Mouse (Mus musculus) embryo, embryonic 11.5 days (tissue): Measurements from ENCODE around the gene Hint1.
"Not testable (repeated sequence)": the region's sequence is repeated elsewhere in the genome, so short reads cannot be mapped to it uniquely, and the experiment has no call there.

ENCODE experiments used
- DNase-seq: peaks from one replicate; pipeline ENCODE4 v3.0.0-alpha.2; 2012; ENCODE audit warnings: low read depth, low spot score

Hint1 gene

GRCm38 (mm10) chr11:54866119-54867048, at the start of gene Hint1:
TSS of gene Hint1 (plus strand) at chr11:54866383.
- DNase-seq: peak; percentile 86

DNA sequence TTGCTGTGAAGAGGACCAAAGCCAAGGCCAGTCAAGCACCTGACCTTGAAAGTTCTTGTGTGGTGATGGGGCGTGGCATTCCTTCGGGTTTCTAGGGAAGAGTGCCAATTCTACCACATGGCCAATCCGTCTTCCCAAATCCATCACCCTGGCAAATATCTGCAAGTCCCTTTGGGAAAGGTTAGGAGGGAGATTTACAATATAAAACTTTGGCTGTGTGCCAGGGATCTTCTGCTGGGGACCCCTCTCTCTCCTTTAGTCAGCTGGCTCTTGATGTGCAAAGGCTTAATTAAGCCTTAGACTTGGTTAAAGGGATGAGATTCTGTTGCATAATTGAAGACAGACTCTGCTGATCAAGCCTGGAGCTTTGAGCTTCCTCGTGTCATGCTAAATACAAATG, 48.7 kb upstream of the Hint1 start:
- DNase-seq: no peak

- no peak for DNase-seq
These were observed 46.7 kb upstream of the Hint1 start for GRCm38 (mm10) chr11:54819489-54819888.

- DNase-seq: no peak
These were observed 42.7 kb upstream of the Hint1 start for GRCm38 (mm10) chr11:54823467-54823866.

GRCm38 (mm10) chr11:54825774-54826173, 40.4 kb upstream of the Hint1 start:
- no peak for DNase-seq

- no peak for DNase-seq
These were observed 39.4 kb upstream of the Hint1 start for GRCm38 (mm10) chr11:54826819-54827218.

DNA sequence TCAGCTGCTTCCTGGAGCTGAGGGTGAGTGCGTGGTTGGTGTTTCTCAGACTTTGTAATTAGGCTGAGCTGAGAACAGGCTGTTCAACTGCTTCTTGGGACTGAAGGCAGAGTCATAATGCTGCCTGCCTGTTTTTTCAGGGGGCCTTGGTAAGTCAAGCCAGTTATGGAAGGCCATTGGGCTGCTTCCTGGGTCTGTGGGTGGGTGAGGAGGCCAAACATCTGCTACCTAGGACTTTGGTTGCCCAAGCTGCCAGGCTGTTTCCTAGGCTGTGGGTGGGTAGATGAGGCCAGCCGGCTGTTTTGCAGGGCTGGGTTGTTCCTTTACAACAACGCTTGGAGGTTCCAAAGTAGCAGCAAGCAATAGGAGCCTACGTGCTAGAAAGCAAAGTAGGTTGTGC, 32.4 kb upstream of the Hint1 start:
- DNase-seq: no peak

GRCm38 (mm10) chr11:54834596-54834995, 31.6 kb upstream of the Hint1 start:
- DNase-seq: no peak

DNA sequence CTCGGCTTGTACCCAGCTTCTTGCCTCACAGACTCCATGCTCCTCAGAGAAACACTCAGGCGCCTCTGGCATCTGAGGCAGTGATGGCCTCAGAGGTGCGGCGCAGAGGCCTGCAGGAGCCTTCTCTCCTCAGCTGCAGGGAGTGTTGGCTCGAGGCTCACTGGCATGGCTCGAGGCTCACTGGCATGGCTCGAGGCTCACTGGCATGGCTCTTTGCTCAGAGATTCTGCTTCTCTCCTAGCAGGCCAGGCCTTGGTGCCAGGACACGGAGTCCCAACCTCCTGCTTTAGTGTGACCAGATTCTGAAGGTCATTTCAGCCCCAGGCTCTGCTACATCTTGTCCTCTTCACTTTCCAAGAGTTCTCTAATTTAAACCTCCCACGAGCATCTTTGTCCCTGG, 30.1 kb upstream of the Hint1 start:
- no peak for DNase-seq

GRCm38 (mm10) chr11:54839696-54840095, 26.5 kb upstream of the Hint1 start:
- DNase-seq: no peak

DNA sequence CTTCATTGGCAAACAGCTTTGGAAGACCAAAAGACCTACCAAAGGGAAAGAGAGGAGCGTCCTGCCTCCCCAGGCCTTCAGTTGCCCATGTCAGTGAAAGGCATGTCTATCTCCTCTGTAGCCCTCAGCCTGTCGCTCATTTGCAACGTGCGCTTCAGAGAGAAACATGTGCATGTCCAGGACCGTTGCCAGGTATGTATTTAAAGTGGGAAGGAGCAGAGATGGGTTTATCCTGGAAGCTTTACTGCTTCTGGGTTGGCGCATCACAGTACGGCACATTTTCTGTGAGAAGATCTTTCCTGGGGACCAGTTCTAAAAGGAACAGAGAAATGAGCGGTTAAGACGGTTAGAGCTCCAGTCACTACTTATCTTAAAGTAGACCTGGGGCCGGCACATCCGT, 25.3 kb upstream of the Hint1 start:
- DNase-seq: no peak

DNA sequence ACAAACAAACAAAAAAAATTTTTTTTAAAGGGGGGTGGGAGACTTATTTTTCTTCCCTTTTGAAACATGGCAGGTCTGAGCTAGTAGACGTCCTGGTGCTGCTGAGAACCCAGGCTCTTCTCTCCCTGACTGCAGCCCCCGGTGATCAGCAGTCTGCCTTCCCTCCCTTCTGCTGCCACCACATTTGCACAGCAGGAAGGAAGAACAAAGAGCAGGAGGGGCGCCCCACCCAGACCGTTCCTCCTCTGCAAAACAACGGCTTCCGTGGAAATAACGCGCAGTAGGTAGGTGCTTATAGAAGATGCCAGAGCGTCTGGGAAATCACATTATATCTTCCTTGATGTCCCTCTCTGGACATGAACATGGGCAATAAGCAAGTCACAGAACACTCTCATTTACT, 21.8 kb upstream of the Hint1 start:
- DNase-seq: no peak

GRCm38 (mm10) chr11:54844959-54845358, 21.2 kb upstream of the Hint1 start:
- DNase-seq: no peak

DNA sequence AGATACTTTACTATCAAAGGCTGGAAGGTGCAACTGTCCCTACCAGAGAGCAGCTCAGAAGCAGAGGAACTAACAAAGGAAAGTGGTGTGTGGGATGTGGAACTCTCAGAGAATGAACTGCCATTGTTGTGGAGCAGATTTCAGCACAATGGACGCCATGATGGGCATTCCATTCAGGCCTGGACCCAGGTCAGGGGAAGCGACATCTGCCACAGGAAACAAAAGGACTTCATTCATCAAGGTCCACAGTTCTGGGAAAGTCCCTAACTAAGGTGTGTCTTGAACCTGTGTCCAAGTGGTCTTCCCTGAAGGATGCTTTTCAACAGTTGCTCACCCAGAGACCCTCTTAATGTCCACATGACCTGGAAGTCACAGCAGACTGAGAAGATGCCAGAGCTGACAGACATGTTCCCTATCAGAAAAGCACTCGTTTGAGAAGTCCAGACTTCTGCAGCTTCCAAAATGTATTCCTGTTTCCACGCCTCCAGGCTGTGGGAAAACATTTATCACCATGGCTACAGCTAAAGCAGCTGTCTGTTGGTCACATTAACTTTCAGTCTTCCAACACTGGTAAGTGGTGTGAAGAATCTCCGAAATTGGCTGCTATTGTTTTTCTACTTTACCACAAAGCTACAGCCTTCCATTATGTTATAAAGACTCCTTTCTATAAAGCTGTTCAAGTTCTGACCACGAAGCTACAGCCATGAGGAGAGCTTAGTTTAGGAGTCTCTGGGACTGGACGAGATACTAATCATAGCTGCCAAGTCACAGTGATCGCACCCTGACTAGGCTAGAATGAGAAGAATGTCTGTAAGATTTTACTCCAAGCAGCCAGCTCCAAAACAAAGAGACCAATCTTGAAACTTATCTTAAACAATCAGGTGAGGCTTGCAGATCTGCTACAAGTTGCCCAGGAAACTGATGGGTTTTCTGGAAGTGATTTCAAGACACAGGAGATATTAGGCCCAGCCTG, 20.4 kb upstream of the Hint1 start:
- DNase-seq: no peak

GRCm38 (mm10) chr11:54849961-54850758, 16.0 kb upstream of the Hint1 start:
- DNase-seq: no peak

DNA sequence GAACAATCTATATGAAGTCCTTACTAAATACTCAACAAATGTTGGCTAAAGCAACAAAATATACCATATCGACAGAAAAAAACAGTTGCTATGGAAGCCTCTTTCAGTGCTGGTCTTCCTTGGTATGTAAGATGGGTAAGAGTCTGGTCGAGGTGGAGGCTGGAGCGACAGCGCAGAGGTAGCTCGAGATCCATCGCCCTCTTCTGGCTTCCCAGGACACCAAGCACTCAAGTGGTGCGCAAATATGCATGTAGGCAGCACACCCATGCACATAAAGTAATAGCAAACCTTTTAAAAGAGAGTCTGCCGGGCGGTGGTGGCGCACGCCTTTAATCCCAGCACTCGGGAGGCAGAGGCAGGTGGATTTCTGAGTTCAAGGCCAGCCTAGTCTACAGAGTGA, 14.5 kb upstream of the Hint1 start:
- DNase-seq: no peak

GRCm38 (mm10) chr11:54858880-54859279, 7.3 kb upstream of the Hint1 start:
- DNase-seq: not testable (repeated sequence)

- no peak for DNase-seq
These were observed 6.6 kb upstream of the Hint1 start for GRCm38 (mm10) chr11:54859322-54860165.

GRCm38 (mm10) chr11:54860256-54861038, 5.7 kb upstream of the Hint1 start, which contains the start of gene Lyrm7:
TSS of gene Lyrm7 (minus strand) at chr11:54860916.
- peak; percentile 93 for DNase-seq
